9 mouse cellular contexts compared by ENCODE assay signal in genomic region chr5:122088917-122089316, GRCm38 (mm10). TPM values are rescaled to one million over a fixed set of nuclear protein-coding genes. Genes with fewer than 3 reads are reported as not detected.
DNase-seq lines count a peak whose midpoint lies in the region; ATAC-seq and TF ChIP-seq lines count a peak whose summit lies in the region.
"Had no signal": no experiment of that assay in that cellular context is flagged by ENCODE, and none has a peak within 500 bp of the region (broad histone marks: within the 10 kb centered on the region; RNA-seq: fewer than 3 reads in every experiment).

No protein-coding gene starts in this region.

- H3K27me3 ChIP-seq in embryonic facial prominence, embryonic 14.5 days (replicated peaks; ENCODE audit: control insufficient read depth, insufficient read depth, low read length) = no peaks in the 10 kb centered on the region
- H3K27me3 ChIP-seq in kidney, embryonic 15.5 days = no peaks in the 10 kb centered on the region
- H3K27me3 ChIP-seq in limb, embryonic 14.5 days (ENCODE audit: control insufficient read depth, insufficient read depth, low read length) = no peaks in the 10 kb centered on the region
- H3K27me3 ChIP-seq in splenic B cell, adult 2 months (ENCODE audit: control insufficient read depth, insufficient read depth, low read length, poor library complexity, severe bottlenecking) = peaks cover 1% of the 10 kb centered on the region; the same call in 1 of the 2 replicates
- H3K27me3 ChIP-seq: embryonic facial prominence, embryonic 12.5 days had no signal

- no peaks in the 10 kb centered on the region for H3K9me3 ChIP-seq in embryonic facial prominence, embryonic 14.5 days (ENCODE audit: control insufficient read depth, low read length)
- H3K9me3 ChIP-seq in kidney, embryonic 15.5 days (replicated peaks) = no peaks in the 10 kb centered on the region
- no peaks in the 10 kb centered on the region for H3K9me3 ChIP-seq in limb, embryonic 14.5 days (ENCODE audit: control insufficient read depth, low read length)
- H3K9me3 ChIP-seq: embryonic facial prominence, embryonic 12.5 days had no signal

- TF ChIP-seq POLR2A in limb, embryonic 14.5 days (IDR thresholded peaks at IDR 0.05; ENCODE audit: borderline replicate concordance, extremely low read depth, insufficient read depth, insufficient read length) = no peak

- H3K4me2 ChIP-seq in embryonic facial prominence, embryonic 14.5 days (ENCODE audit: low read depth, low read length) = no peak overlapping the region
- no peak overlapping the region for H3K4me2 ChIP-seq in kidney, embryonic 15.5 days
- no peak overlapping the region for H3K4me2 ChIP-seq in limb, embryonic 14.5 days (replicated peaks; ENCODE audit: low read depth, low read length, severe bottlenecking)
- H3K4me2 ChIP-seq: embryonic facial prominence, embryonic 12.5 days had no signal

- WGBS in embryonic facial prominence, embryonic 14.5 days = 2% methylated on average over 5 of the region's 5 CpGs
- 1% methylated on average over 5 of the region's 5 CpGs for WGBS in kidney, embryonic 15.5 days
- 2% methylated on average over 5 of the region's 5 CpGs for WGBS in limb, embryonic 14.5 days

- peak; percentile 82 for DNase-seq in A20 (ENCODE audit: low read depth, low spot score)
- DNase-seq in adrenal gland, postnatal 4 days (ENCODE audit: low spot score in 2 of 2) = peak; percentile 71 to 83
- DNase-seq in embryonic facial prominence, embryonic 14.5 days (ENCODE audit: low spot score) = peak; percentile 78
- DNase-seq in heart, adult 9 months (ENCODE audit: low spot score in 2 of 2) = peak; percentile 70 to 84
- DNase-seq in limb, embryonic 14.5 days (ENCODE audit: low spot score) = peak; percentile 90
- peak; percentile 63 to 78 for DNase-seq in natural killer cell, adult 2 months (ENCODE audit: low spot score in 2 of 2)
- peak; percentile 87 for DNase-seq in splenic B cell, adult 2 months (ENCODE audit: low read depth, low spot score)

- H3K4me1 ChIP-seq in embryonic facial prominence, embryonic 14.5 days (ENCODE audit: control insufficient read depth, insufficient read depth, low read length) = no peaks in the 10 kb centered on the region
- peaks cover 10% of the 10 kb centered on the region for H3K4me1 ChIP-seq in kidney, embryonic 15.5 days
- no peaks in the 10 kb centered on the region; the same call in 1 of the 2 replicates for H3K4me1 ChIP-seq in limb, embryonic 14.5 days (ENCODE audit: control insufficient read depth, insufficient read depth, low read length)
- H3K4me1 ChIP-seq: embryonic facial prominence, embryonic 12.5 days had no signal

- no peak overlapping the region for H3K9ac ChIP-seq in embryonic facial prominence, embryonic 14.5 days (ENCODE audit: low read depth, low read length)
- H3K9ac ChIP-seq in kidney, embryonic 15.5 days = no peak overlapping the region
- no peak overlapping the region for H3K9ac ChIP-seq in limb, embryonic 14.5 days (ENCODE audit: low read depth, low read length, severe bottlenecking)
- H3K9ac ChIP-seq: embryonic facial prominence, embryonic 12.5 days had no signal

- ATAC-seq in embryonic facial prominence, embryonic 14.5 days (ENCODE audit: low read depth) = peak; percentile 84
- peak; percentile 83 for ATAC-seq in kidney, embryonic 15.5 days (replicated peaks; ENCODE audit: low FRiP score)
- ATAC-seq in limb, embryonic 14.5 days (ENCODE audit: low FRiP score, low read depth) = peak; percentile 72; the same call in 1 of the 2 replicates

- H3K4me3 ChIP-seq in embryonic facial prominence, embryonic 14.5 days (ENCODE audit: low read depth, low read length) = no peak overlapping the region
- no peak overlapping the region for H3K4me3 ChIP-seq in kidney, embryonic 15.5 days (replicated peaks)
- H3K4me3 ChIP-seq in limb, embryonic 14.5 days (replicated peaks; ENCODE audit: low read length) = no peak overlapping the region
- H3K4me3 ChIP-seq: embryonic facial prominence, embryonic 12.5 days had no signal

- no peak overlapping the region for H3K27ac ChIP-seq in embryonic facial prominence, embryonic 14.5 days (replicated peaks; ENCODE audit: low read depth, low read length)
- no peak overlapping the region for H3K27ac ChIP-seq in kidney, embryonic 15.5 days
- H3K27ac ChIP-seq in limb, embryonic 14.5 days (replicated peaks; ENCODE audit: low read depth, low read length) = no peak overlapping the region
- H3K27ac ChIP-seq: embryonic facial prominence, embryonic 12.5 days had no signal

- no peaks in the 10 kb centered on the region for H3K36me3 ChIP-seq in embryonic facial prominence, embryonic 14.5 days (ENCODE audit: control insufficient read depth, insufficient read depth, low read length)
- no peaks in the 10 kb centered on the region for H3K36me3 ChIP-seq in kidney, embryonic 15.5 days
- H3K36me3 ChIP-seq in limb, embryonic 14.5 days (ENCODE audit: control insufficient read depth, insufficient read depth, low read length) = no peaks in the 10 kb centered on the region
- H3K36me3 ChIP-seq in splenic B cell, adult 2 months (ENCODE audit: control insufficient read depth, insufficient read depth, low read length, poor library complexity, severe bottlenecking) = no peaks in the 10 kb centered on the region
- H3K36me3 ChIP-seq: embryonic facial prominence, embryonic 12.5 days had no signal

RNA-seq across cellular contexts. Expression of gene Myl2, which starts 11.8 kb away (rescaled TPM):
- total RNA-seq in adrenal gland, postnatal 4 days (2021) = 10 to 100 TPM in 1 of 2 experiments, 1 to 10 TPM in 1; 4.8 to 30.3 TPM
- 37.4 and 56.5 TPM in 2 replicates for polyA plus RNA-seq in embryonic facial prominence, embryonic 14.5 days (2014; fragmentation: Nextera tagmentation; extraction: Ambion mirVana)
- 0.78 and 2.3 TPM in 2 replicates for polyA plus RNA-seq in kidney, embryonic 15.5 days (2015; fragmentation: Nextera tagmentation; extraction: Ambion mirVana)
- polyA plus RNA-seq in limb, embryonic 14.5 days (2012; rRNA removed) = 9.9 and 17.1 TPM in 2 replicates
- polyA plus RNA-seq in limb, embryonic 14.5 days (2014; fragmentation: Nextera tagmentation; extraction: Ambion mirVana) = 5.3 and 11.2 TPM in 2 replicates

RNA-seq across cellular contexts. Expression of gene Cux2, which starts 39.0 kb away (rescaled TPM):
- total RNA-seq in adrenal gland, postnatal 4 days (2021) = 10 to 100 TPM; 37.5 to 37.8 TPM
- 2.8 and 3.0 TPM in 2 replicates for polyA plus RNA-seq in embryonic facial prominence, embryonic 14.5 days (2014; fragmentation: Nextera tagmentation; extraction: Ambion mirVana)
- polyA plus RNA-seq in kidney, embryonic 15.5 days (2015; fragmentation: Nextera tagmentation; extraction: Ambion mirVana) = 8.7 and 9.9 TPM in 2 replicates
- 6.1 and 8.2 TPM in 2 replicates for polyA plus RNA-seq in limb, embryonic 14.5 days (2012; rRNA removed)
- 3.0 and 3.2 TPM in 2 replicates for polyA plus RNA-seq in limb, embryonic 14.5 days (2014; fragmentation: Nextera tagmentation; extraction: Ambion mirVana)

RNA-seq across cellular contexts. Expression of gene Ccdc63, which starts 51.7 kb away (rescaled TPM):
- total RNA-seq in adrenal gland, postnatal 4 days (2021) = under 1 TPM; 0.20 to 0.28 TPM
- 0.43 TPM in 1 of 2 replicates, not detected in the other for polyA plus RNA-seq in embryonic facial prominence, embryonic 14.5 days (2014; fragmentation: Nextera tagmentation; extraction: Ambion mirVana)
- polyA plus RNA-seq in kidney, embryonic 15.5 days (2015; fragmentation: Nextera tagmentation; extraction: Ambion mirVana) = 0.19 TPM in 1 of 2 replicates, not detected in the other
- polyA plus RNA-seq in limb, embryonic 14.5 days (2012; rRNA removed) = 0.09 and 0.21 TPM in 2 replicates
- polyA plus RNA-seq in limb, embryonic 14.5 days (2014; fragmentation: Nextera tagmentation; extraction: Ambion mirVana) = not detected in 2 replicates
- polyA plus RNA-seq: embryonic facial prominence, embryonic 12.5 days had no signal
